Mouse (Mus musculus) hindbrain, embryonic 12.5 days (tissue): Measurements from ENCODE around the gene Slc37a1. TPM values are rescaled to one million over a fixed set of nuclear protein-coding genes. Genes with fewer than 3 reads are reported as not detected.

Source experiments
- ATAC-seq: fragments of 200-750 bp; cut with Nextera tagmentation; 2 replicates; pipeline ENCODE4 v1.8.0; 2017; ENCODE audit warnings: moderate TSS enrichment; ENCODE audit not compliant: low FRiP score
- H3K27ac ChIP-seq: fragments of 300-500 bp; sonication (generic); 2 replicates; pipeline ENCODE4 v1.5.1; 2016; ENCODE audit warnings: mild to moderate bottlenecking
- H3K27me3 ChIP-seq: fragments of 300-500 bp; sonication (generic); 2 replicates; pipeline ENCODE4 v1.6.1; 2016; ENCODE audit warnings: mild to moderate bottlenecking
- H3K36me3 ChIP-seq: fragments of 300-500 bp; sonication (generic); 2 replicates; pipeline ENCODE4 v1.6.1; 2016; ENCODE audit warnings: mild to moderate bottlenecking
- H3K4me1 ChIP-seq: fragments of 300-500 bp; sonication (generic); 2 replicates; pipeline ENCODE4 v1.6.1; 2016
- H3K4me2 ChIP-seq: fragments of 300-500 bp; sonication (generic); replicated peaks from 2 replicates; pipeline ENCODE4 v1.6.1; 2016; ENCODE audit warnings: mild to moderate bottlenecking
- H3K4me3 ChIP-seq: fragments of 300-500 bp; sonication (generic); 2 replicates; pipeline ENCODE4 v1.5.1; 2016; ENCODE audit warnings: mild to moderate bottlenecking
- H3K9ac ChIP-seq: fragments of 300-500 bp; sonication (generic); 2 replicates; pipeline ENCODE4 v1.6.1; 2016; ENCODE audit warnings: mild to moderate bottlenecking, moderate library complexity
- H3K9me3 ChIP-seq: fragments of 300-500 bp; sonication (generic); replicated peaks from 2 replicates; pipeline ENCODE4 v1.6.1; 2016; ENCODE audit warnings: mild to moderate bottlenecking
- WGBS: fragments of 180-500 bp; shearing (Covaris S2); methylation state at CpG from one replicate; pipeline ENCODE4 v1.1.7; 2016; 5-methylcytosine and 5-hydroxymethylcytosine counted together
- polyA plus RNA-seq: library from polyadenylated mRNA; unstranded; fragments of >200 nt; fragmentation: Nextera tagmentation; extraction: Ambion mirVana; gene quantifications from 2 replicates; pipeline ENCODE4 v1.2.1, GENCODE M21; 2016

The Slc37a1 gene
- polyA plus RNA-seq, 1 experiment from 2014 or later, result 15.5 TPM

DNA sequence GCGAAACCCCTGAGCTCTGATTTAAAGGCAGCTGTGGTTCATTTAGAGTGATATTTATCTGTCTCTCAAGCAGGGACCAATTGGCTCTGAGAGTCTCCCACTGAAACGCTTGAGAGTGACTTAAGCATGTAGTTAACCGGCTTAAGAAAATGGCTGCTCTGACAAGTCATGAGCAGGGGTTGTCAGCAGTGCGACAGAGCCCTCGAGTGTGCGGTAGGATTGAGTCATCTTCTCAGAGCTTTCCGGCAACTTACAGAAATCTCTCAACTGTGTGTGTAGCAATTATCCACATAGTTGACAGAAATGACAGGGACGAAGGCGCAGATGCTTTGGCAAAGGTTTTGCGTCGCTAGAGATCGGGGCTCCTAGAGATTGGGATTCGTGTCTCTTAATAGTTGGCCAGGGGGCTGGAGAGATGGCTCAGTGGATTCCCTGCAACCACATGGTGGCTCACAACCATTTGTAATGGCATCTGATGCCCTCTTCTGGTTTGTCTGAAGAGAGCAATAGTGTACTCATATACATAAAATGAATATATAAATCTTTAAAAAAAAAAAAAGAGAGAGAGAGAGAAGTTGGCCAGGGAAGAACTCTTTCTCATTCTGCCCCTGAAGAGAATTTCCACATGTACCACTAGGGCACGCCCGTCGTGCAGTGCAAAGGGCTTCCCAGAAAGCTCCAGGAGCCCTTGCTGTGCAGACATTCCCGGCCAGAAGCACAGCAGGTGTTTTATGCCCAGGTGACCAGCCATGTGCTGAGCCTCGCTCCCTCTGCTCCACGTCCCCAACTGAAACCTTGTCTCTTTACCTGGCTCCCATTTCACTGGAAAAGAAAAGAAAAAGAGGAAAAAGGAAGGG lies 4.5 kb upstream of the Slc37a1 start:
- peaks cover 6% of the 10 kb centered on the region for H3K4me1 ChIP-seq
- no peak for ATAC-seq
- H3K9me3 ChIP-seq, result no peaks in the 10 kb centered on the region
- no peaks in the 10 kb centered on the region for H3K36me3 ChIP-seq
- WGBS, result 42% methylated on average over 19 of the region's 19 CpGs
- H3K9ac ChIP-seq, result no peak overlapping the region
- H3K4me2 ChIP-seq, result no peak overlapping the region
- no peak overlapping the region for H3K4me3 ChIP-seq
- H3K27ac ChIP-seq, result no peak overlapping the region
- no peaks in the 10 kb centered on the region for H3K27me3 ChIP-seq

DNA sequence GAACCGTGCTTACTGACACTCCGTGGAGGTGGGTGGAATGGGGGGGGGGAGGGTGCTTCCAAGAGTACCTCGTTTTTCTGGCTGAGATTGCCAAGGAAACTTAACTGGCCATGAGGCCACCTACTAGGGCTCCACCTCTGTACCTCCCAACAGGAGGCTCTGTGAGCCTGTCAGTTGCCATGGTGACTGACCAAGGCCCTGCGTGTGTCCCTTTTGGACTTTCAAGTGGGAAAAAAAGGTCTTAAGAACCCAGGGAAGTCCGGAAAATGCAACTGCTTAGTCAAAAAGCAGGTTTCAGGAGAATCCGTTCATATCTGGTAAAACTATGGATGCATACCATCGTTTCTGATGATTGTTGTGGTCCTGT lies 3.9 kb upstream of the Slc37a1 start:
- H3K4me1 ChIP-seq, result peaks cover 6% of the 10 kb centered on the region
- no peak overlapping the region for H3K27ac ChIP-seq
- no peaks in the 10 kb centered on the region for H3K27me3 ChIP-seq
- WGBS, result 16% methylated on average over 7 of the region's 7 CpGs
- ATAC-seq, result no peak
- no peak overlapping the region for H3K4me3 ChIP-seq
- H3K4me2 ChIP-seq, result no peak overlapping the region
- H3K9ac ChIP-seq, result no peak overlapping the region
- no peaks in the 10 kb centered on the region for H3K9me3 ChIP-seq
- H3K36me3 ChIP-seq, result no peaks in the 10 kb centered on the region

DNA sequence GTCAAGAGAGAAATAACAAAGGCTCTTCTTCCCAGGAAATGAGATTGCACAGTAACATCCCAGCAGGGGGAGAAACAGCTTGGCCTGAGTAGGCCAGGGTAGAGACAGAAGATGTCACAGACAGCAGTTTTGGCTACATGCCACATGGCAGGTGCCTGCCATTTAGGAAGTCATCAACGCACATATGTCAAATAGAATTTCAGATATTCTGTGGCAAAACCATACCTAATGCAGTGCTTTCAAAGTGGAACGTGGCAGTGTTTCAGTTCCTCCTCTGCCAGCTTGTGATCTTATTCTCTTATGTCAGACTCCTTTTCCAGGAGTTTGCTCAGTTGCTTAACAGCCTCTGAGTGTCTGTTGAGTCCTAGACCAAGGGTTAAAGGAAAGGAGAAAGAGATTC lies 725 bp upstream of the Slc37a1 start:
- no peak overlapping the region for H3K4me3 ChIP-seq
- no peak for ATAC-seq
- no peak overlapping the region for H3K9ac ChIP-seq
- H3K27ac ChIP-seq, result no peak overlapping the region
- H3K4me1 ChIP-seq, result peaks cover 9% of the 10 kb centered on the region
- H3K36me3 ChIP-seq, result no peaks in the 10 kb centered on the region
- H3K27me3 ChIP-seq, result no peaks in the 10 kb centered on the region
- no peak overlapping the region for H3K4me2 ChIP-seq
- H3K9me3 ChIP-seq, result no peaks in the 10 kb centered on the region
- 76% methylated on average over 2 of the region's 2 CpGs for WGBS

DNA sequence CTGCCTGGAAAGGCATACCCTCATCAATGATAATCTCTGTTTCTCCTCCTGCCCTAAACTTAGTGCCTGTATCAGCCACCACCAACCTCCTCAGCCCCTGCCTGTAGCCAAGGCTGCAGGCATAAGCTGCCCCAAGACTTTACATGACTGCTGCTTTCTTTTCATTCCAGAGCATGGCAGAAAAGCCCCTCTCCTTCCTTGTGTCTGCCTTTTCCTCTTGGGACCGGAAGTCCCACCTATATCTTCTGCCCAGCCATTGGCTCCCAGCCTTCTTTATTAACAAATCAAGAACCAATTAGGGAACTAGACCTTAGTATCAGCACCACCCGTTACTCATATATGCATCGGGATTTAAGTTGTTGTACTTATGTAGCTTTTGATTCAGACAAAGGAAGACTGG lies 624 bp downstream of the Slc37a1 start:
- 91% methylated on average over 3 of the region's 3 CpGs for WGBS

DNA sequence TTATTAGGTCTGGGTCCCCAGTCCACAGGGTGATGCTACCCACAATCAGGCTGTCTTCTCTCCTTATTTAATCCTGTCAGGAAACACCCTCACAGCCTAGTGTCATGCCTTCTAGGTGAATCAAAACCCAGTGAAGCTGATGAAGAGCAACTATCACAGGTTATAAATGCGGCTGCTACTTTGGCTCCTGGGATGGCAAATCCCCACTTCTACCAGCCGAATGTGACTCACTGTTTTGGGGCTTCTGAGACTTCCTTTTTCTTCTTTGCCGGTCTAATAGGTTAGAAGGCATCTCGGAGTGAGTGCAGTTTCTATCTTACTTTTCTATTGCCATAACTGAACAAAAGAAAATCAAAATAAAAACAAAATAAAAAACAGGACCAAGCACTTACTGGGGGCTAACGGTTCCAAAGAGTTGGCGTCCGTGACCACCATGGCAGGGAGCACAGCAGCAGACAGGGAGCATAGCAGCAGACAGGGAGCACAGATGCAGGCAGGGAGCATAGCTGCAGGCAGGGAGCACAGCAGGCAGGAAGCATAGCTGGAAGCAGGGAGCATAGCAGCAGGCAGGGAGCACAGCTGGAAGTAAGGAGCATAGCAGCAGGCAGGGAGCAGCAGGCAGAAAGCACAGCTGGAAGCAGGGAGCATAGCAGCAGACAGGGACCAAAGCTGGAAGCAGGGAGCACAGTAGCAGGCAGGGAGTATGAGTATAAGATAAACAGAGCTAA lies 2.6 kb downstream of the Slc37a1 start:
- WGBS, result 62% methylated on average over 7 of the region's 7 CpGs
- no peak for ATAC-seq
- Histone ChIP-seq H3K4me1 (0 out of 2 replicates have a peak, but pooled peaks cover 3% of the 10 kb centered on the region), H3K27me3 (no peaks in the 10 kb centered on the region), H3K9me3 (no peaks in the 10 kb centered on the region), H3K4me3 (no peak overlapping the region), H3K27ac (no peak overlapping the region), H3K36me3 (no peaks in the 10 kb centered on the region), H3K4me2 (no peak overlapping the region), H3K9ac (no peak overlapping the region)

More for the DNA sequence above, 624 bp downstream of the Slc37a1 start:
- Histone ChIP-seq H3K27ac (no peak overlapping the region), H3K27me3 (no peaks in the 10 kb centered on the region), H3K9me3 (no peaks in the 10 kb centered on the region), H3K4me3 (no peak overlapping the region), H3K4me1 (peaks cover 9% of the 10 kb centered on the region), H3K9ac (no peak overlapping the region), H3K4me2 (no peak overlapping the region), H3K36me3 (no peaks in the 10 kb centered on the region)
- ATAC-seq, result no peak

DNA sequence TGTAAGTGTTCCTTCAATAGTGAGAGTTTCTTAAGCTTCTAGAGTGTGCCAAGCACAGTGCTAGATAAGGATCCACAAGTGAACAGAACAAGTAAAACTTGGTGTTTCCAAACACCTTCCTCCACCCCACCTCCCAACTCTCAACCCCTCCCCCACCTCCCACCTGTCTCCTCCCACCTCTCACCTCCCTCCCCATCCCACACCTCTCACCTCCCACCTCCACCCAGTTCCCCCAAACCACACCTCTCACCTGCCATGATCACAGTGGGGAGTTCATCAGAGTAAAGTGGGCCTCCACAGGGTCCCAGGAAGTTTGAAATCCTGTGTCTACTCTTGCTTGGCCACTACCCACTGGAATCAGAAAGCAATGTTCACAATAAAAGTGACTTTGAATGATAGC lies 3.7 kb downstream of the Slc37a1 start:
- Histone ChIP-seq H3K4me1 (peaks cover 5% of the 10 kb centered on the region), H3K9ac (no peak overlapping the region), H3K4me3 (no peak overlapping the region), H3K36me3 (no peaks in the 10 kb centered on the region), H3K27ac (no peak overlapping the region), H3K27me3 (peaks cover 4% of the 10 kb centered on the region; the same call in 1 of the 2 replicates), H3K4me2 (no peak overlapping the region), H3K9me3 (no peaks in the 10 kb centered on the region)
- no peak for ATAC-seq

DNA sequence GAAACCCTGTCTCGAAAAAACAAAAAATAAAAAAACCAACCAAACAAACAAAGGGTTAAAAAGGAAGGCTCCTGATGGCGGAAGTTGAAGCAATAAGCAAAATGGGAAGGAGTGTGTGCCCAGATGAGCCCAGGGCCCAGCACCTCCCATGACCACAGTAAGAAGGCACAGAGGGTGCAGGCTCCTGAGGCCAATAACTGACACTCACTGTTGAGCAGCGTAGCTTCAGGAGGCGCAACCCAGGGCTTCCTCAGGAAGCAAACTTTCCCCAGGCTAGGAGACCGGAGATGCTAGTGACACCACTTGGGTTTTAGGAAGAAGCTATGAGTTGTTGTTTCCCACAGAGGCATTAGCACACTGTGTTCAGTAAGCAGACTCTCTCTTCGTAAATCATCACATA lies 4.3 kb downstream of the Slc37a1 start:
- H3K27me3 ChIP-seq, result peaks cover 7% of the 10 kb centered on the region; the same call in 1 of the 2 replicates
- no peaks in the 10 kb centered on the region for H3K36me3 ChIP-seq
- 73% methylated on average over 6 of the region's 6 CpGs for WGBS
- no peak overlapping the region for H3K4me2 ChIP-seq
- H3K4me1 ChIP-seq, result peaks cover 10% of the 10 kb centered on the region
- H3K27ac ChIP-seq, result no peak overlapping the region
- no peak overlapping the region for H3K9ac ChIP-seq
- ATAC-seq, result no peak
- no peaks in the 10 kb centered on the region for H3K9me3 ChIP-seq
- H3K4me3 ChIP-seq, result no peak overlapping the region

DNA sequence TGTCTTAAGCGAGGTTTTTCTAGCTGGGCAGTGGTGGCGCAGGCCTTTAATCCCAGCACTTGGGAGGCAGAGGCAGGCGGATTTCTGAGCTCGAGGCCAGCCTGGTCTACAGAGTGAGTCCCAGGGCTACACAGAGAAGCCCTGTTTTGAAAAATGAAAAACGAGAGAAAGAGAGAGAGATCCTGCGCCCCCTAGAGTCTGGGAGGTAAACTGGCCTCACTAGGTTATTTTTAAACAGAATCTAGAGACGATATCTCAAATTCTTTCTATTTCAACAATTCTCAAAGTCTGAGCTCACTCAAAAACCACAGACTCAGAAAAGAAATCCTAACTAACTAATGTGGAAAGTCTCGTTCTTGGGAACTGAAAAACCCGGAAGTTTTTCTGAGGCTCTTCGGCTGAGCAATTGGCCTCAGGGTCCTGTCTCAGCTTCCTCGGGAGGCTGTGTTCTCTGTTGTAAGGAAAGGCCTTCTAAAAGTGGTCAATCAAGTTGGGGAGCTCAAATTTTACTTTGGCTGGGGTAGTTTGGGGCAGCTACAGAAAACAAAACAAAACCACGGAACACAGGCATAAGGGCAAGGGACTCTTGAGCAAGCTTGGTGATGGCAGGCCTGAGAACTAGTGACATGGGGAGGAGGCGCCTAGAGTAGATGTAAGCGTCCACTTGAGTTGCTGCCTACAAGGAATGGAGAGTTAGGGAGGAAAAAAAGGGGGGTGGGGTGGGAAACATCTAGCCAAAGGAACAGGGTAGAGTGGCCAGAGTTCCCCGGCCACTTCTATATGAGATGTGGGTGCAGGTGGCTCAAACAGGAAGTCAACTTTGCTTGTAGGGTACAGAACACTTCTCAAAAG lies 8.0 kb downstream of the Slc37a1 start:
- Histone ChIP-seq H3K4me2 (peak overlapping the region; percentile 90; the same call in 1 of the 2 replicates), H3K9ac (no peak overlapping the region)

DNA sequence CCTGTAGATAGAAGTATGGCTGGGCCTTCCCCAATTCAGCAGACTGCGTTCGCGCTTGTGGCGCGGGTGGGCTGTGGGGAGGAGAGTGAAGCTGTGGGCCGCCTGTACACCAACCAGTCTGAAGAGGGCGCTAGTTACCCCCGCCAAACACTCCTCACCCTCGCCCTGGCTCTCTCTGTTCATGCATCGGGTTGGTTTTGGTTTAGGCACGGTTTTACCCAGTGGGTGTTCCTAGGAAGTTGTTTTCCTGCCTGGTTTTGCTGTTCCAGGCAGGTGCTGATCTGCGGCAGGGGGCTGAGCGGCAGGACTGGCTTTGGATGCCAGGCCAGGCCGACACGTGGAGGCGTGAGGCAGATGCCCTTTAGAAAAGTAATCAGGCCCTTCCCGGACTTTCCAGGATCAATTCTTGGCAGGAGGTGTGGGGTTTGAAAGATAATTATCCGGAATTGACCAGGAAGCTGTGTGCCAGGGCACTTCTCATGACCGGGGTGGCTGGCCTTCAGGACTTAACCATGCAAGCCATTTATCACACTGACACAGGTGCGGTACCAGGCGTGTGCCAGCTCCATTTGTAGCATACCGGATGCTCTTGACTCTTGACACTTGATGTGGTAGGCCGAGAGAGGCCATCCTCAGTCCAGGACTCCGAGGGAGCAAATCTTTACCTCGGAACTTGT lies 8.8 kb downstream of the Slc37a1 start:
- H3K4me3 ChIP-seq, result peak overlapping the region; percentile 57
- peak overlapping the region; percentile 90 for H3K4me2 ChIP-seq
- ATAC-seq, result peak; percentile 52
- 20% methylated on average over 25 of the region's 25 CpGs for WGBS
- H3K9ac ChIP-seq, result peak overlapping the region; percentile 76
- H3K9me3 ChIP-seq, result no peaks in the 10 kb centered on the region
- peaks cover 25% of the 10 kb centered on the region for H3K4me1 ChIP-seq
- peak overlapping the region; percentile 84 for H3K27ac ChIP-seq
- H3K36me3 ChIP-seq, result no peaks in the 10 kb centered on the region
- H3K27me3 ChIP-seq, result peaks cover 17% of the 10 kb centered on the region; the same call in 1 of the 2 replicates

More for the DNA sequence above, 8.0 kb downstream of the Slc37a1 start:
- Histone ChIP-seq H3K4me1 (peaks cover 24% of the 10 kb centered on the region), H3K4me3 (no peak overlapping the region), H3K9me3 (no peaks in the 10 kb centered on the region), H3K27ac (no peak overlapping the region), H3K36me3 (no peaks in the 10 kb centered on the region), H3K27me3 (peaks cover 15% of the 10 kb centered on the region; the same call in 1 of the 2 replicates)
- WGBS, result 84% methylated on average over 15 of the region's 15 CpGs
- no peak for ATAC-seq

DNA sequence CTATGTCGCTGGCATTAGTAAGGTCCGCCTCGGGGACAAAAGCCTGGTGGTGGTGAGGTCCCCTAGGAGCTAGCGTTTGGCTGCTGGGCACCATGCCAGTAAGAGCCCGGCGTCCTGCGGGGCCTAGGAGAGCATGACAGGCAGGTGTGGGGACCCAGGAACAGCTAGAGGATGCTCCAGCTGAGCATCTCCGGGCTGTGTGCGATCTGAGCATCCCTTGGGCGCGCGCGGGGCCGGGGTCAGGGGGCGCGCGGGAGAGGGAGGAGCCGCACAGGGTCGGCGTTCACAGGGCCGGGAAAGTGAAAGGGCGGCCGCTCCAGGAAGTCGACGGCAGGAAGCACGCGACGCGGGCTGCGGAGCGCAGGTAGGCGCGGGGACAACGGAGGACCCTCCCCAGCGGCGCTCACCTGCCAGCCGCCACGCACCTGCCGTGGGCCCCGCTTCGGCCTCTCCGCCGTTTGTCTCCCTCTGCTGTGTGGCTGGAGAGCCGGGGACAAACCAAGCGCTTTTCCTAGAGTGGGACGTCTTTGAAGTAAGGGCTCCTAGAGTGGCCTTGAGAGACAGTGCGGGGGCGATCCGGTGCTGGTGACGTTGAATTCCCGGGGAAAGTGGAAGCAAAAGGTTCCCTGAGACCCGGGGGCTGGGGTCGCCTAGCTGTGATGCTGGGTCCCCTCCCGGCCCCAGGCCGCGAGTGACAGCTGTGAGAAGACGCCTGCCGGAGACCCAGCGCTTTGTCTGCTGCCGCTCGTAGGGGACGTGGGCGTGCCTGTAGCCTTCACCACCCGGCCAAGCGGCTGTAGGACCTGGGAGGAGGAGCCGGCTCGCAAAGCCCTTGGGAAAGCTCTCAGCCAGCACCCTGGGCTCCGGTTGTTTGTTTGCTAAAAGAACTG lies 9.5 kb downstream of the Slc37a1 start:
- Histone ChIP-seq H3K4me3 (peak overlapping the region; percentile 57), H3K9ac (peak overlapping the region; percentile 76), H3K27ac (peak overlapping the region; percentile 84), H3K4me2 (peak overlapping the region; percentile 90), H3K36me3 (no peaks in the 10 kb centered on the region), H3K4me1 (peaks cover 25% of the 10 kb centered on the region), H3K9me3 (no peaks in the 10 kb centered on the region), H3K27me3 (peaks cover 17% of the 10 kb centered on the region; the same call in 1 of the 2 replicates)
- ATAC-seq, result peak; percentile 83
- WGBS, result under 1% methylated on average over 65 of the region's 68 CpGs

DNA sequence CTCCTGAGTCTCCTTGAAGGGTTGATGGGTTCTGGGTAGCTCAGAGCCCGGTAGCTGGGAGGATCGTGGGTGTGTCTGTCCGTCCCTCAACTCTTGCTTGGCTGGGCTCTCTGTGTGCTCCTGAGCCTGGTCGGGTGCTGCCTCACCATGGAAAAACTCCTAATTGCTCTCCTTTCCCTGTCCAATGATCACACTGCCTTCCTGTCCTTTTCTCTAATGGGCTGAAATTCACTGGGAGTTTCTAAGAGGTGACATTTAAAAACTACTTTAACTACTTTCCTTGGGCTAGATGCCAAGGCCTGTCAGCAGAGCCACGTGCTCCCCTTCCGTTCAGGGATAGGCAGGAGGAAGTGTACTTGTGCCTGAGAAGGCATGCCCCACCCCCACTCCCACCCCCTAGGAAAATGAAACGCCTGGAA lies 10.9 kb downstream of the Slc37a1 start:
- H3K9me3 ChIP-seq, result no peaks in the 10 kb centered on the region
- H3K36me3 ChIP-seq, result no peaks in the 10 kb centered on the region
- H3K9ac ChIP-seq, result peak overlapping the region; percentile 76
- H3K4me2 ChIP-seq, result peak overlapping the region; percentile 90
- ATAC-seq, result no peak
- 14% methylated on average over 7 of the region's 7 CpGs for WGBS
- peaks cover 25% of the 10 kb centered on the region for H3K4me1 ChIP-seq
- H3K27ac ChIP-seq, result no peak overlapping the region
- H3K4me3 ChIP-seq, result peak overlapping the region; percentile 57
- peaks cover 17% of the 10 kb centered on the region; the same call in 1 of the 2 replicates for H3K27me3 ChIP-seq
